Mouse (Mus musculus) small intestine, adult 2 months (tissue): ENCODE measurements at regions not wholly inside any gene's neighbourhood (a gene's known extent, or its start where the extent isn't known, plus 50 kb on each side); places are given as distances from the start of the nearest gene placed in this dataset.

Experiments
- CTCF ChIP-seq: fragments of 200-500 bp; IDR thresholded peaks from 2 replicates; pipeline ENCODE4 v1.5.1; 2012; ENCODE audit warnings: low read depth, mild to moderate bottlenecking, control low read depth, inconsistent platforms, low read length, moderate library complexity, mixed read lengths; ENCODE audit not compliant: insufficient replicate concordance, insufficient read length; ENCODE audit errors: extremely low read depth
- POLR2A ChIP-seq: fragments of 200-500 bp; IDR thresholded peaks from 2 replicates; pipeline ENCODE4 v1.6.1; 2012; ENCODE audit warnings: low read depth, mild to moderate bottlenecking, control low read depth, inconsistent platforms, low read length, moderate library complexity

DNA sequence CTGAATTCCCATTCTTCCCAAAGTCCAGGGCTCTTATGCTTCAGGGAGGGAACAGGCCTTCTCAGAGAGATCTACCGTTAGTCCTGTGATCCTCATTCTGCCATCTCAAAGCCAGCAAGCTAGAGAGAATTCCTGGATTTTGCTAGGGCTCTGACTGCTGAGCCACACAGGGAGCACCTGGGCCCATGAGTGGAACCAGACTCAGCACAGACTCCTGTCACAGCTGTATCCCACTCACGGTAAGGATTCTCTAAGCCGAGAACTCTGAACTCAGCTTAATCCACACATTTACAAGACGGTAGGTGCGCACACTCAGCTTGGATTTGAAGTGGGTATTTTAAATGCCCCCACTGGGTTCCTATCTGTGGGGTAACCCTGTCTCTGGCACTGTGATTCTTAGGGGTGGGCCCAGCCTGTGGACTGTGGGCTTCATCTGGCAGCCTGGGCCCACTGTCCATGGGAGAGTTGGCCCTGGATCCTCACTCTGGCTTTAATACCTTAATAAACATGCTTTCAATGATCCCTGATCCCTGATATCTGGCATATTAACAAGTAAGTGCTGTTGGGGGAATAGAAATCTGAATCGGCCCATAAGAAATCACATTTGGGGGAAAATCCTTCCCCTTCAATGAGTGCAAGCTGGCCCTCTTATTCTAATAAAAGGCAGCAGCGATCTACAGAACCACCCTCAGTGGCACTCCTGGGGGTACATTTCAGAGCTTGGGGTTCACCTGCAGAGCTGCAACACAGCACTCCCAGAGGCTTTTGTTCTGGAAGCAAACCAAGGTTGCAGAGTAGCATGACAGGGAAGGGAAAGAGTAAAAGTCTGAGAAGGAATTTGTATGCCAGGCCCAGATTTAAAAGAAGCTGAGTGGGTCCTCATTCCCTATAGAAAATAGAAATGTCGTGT lies 491.5 kb upstream of the Mgmt start:
- TF ChIP-seq CTCF = no peak
- no peak for TF ChIP-seq POLR2A
